Mouse (Mus musculus) neural tube, embryonic 14.5 days (tissue): ENCODE measurements around the gene Bloc1s5. TPM values are rescaled to one million over a fixed set of nuclear protein-coding genes. Genes with fewer than 3 reads are reported as not detected.
"Not testable (repeated sequence)": the region's sequence is repeated elsewhere in the genome, so short reads cannot be mapped to it uniquely, and the experiment has no call there.

Experiments
- ATAC-seq: fragments of 200-750 bp; cut with Nextera tagmentation; 2 replicates; pipeline ENCODE4 v1.8.0; 2017; ENCODE audit warnings: low read depth, mild to moderate bottlenecking, moderate TSS enrichment, moderate library complexity
- H3K27ac ChIP-seq: fragments of 300-500 bp; sonication (generic); 2 replicates; pipeline ENCODE4 v1.5.1; 2014; ENCODE audit warnings: low read depth, mild to moderate bottlenecking, control low read depth, low read length, moderate library complexity, mixed read lengths
- H3K27me3 ChIP-seq: fragments of 300-500 bp; sonication (generic); 2 replicates; pipeline ENCODE4 v1.6.1; 2014; ENCODE audit warnings: low read length; ENCODE audit not compliant: control insufficient read depth, insufficient read depth
- H3K36me3 ChIP-seq: fragments of 300-500 bp; sonication (generic); 2 replicates; pipeline ENCODE4 v1.6.1; 2014; ENCODE audit warnings: low read length, mixed read lengths; ENCODE audit not compliant: control insufficient read depth, insufficient read depth
- H3K4me1 ChIP-seq: fragments of 300-500 bp; sonication (generic); 2 replicates; pipeline ENCODE4 v1.6.1; 2014; ENCODE audit warnings: low read length; ENCODE audit not compliant: control insufficient read depth, insufficient read depth
- H3K4me2 ChIP-seq: fragments of 300-500 bp; sonication (generic); 2 replicates; pipeline ENCODE4 v1.6.1; 2014; ENCODE audit warnings: mild to moderate bottlenecking, low read depth, low read length, control low read depth
- H3K4me3 ChIP-seq: fragments of 300-500 bp; sonication (generic); 2 replicates; pipeline ENCODE4 v1.5.1; 2014; ENCODE audit warnings: low read depth, low read length, control low read depth, mixed read lengths
- H3K9ac ChIP-seq: fragments of 300-500 bp; sonication (generic); replicated peaks from 2 replicates; pipeline ENCODE4 v1.6.1; 2014; ENCODE audit warnings: low read depth, mild to moderate bottlenecking, control low read depth, low read length, mixed read lengths
- H3K9me3 ChIP-seq: fragments of 300-500 bp; sonication (generic); 2 replicates; pipeline ENCODE4 v1.6.1; 2016; ENCODE audit warnings: low read length; ENCODE audit not compliant: control insufficient read depth
- WGBS: fragments of 180-500 bp; shearing (Covaris S2); extraction: QIAGEN DNeasy Blood & Tissue Kit; methylation state at CpG from one replicate; pipeline ENCODE4 v1.1.7; 2014; 5-methylcytosine and 5-hydroxymethylcytosine counted together
- polyA plus RNA-seq: library from polyadenylated mRNA; unstranded; fragments of >200 nt; fragmentation: Nextera tagmentation; extraction: Ambion mirVana; gene quantifications from 2 replicates; pipeline ENCODE4 v1.2.1, GENCODE M21; 2014

Bloc1s5 gene
- 18.1 and 20.7 TPM in 2 replicates for polyA plus RNA-seq

GRCm38 (mm10) chr13:38634800-38635269 is at the start of gene Bloc1s5:
Gene Bloc1s5, minus strand, starts transcription at chr13:38635109.
- peak within 1 kb of the TSS; percentile 84 for H3K4me2 ChIP-seq
- no peaks in the 10 kb centered on the region for H3K36me3 ChIP-seq
- under 1% methylated on average over 39 of the region's 44 CpGs for WGBS
- no peaks in the 10 kb centered on the region for H3K4me1 ChIP-seq
- peak within 1 kb of the TSS; percentile 83 for H3K9ac ChIP-seq
- no peaks in the 10 kb centered on the region for H3K9me3 ChIP-seq
- peak; percentile 98 for ATAC-seq
- peak within 1 kb of the TSS; percentile 60 for H3K27ac ChIP-seq
- no peaks in the 10 kb centered on the region for H3K27me3 ChIP-seq
- peak within 1 kb of the TSS; percentile 89 for H3K4me3 ChIP-seq

- Histone ChIP-seq H3K27me3 (no peaks in the 10 kb centered on the region), H3K9ac (no peak overlapping the region), H3K9me3 (no peaks in the 10 kb centered on the region), H3K4me1 (no peaks in the 10 kb centered on the region), H3K4me2 (no peak overlapping the region), H3K36me3 (no peaks in the 10 kb centered on the region), H3K27ac (no peak overlapping the region), H3K4me3 (no peak overlapping the region)
- ATAC-seq: no peak
- WGBS: 90% methylated on average over 9 of the region's 9 CpGs
Measured at GRCm38 (mm10) chr13:38672336-38672735, 37.4 kb upstream of the Bloc1s5 start.

GRCm38 (mm10) chr13:38671451-38671850 is 36.5 kb upstream of the Bloc1s5 start:
- H3K27me3 ChIP-seq, H3K9ac ChIP-seq, ATAC-seq, H3K9me3 ChIP-seq, H3K27ac ChIP-seq, H3K4me2 ChIP-seq, H3K4me1 ChIP-seq, H3K4me3 ChIP-seq, H3K36me3 ChIP-seq: not testable (repeated sequence)
- WGBS: 88% methylated on average over 6 of the region's 6 CpGs

- Histone ChIP-seq H3K36me3 (no peaks in the 10 kb centered on the region), H3K27ac (no peak overlapping the region), H3K4me3 (no peak overlapping the region), H3K4me1 (no peaks in the 10 kb centered on the region), H3K9me3 (no peaks in the 10 kb centered on the region), H3K27me3 (no peaks in the 10 kb centered on the region), H3K4me2 (no peak overlapping the region), H3K9ac (no peak overlapping the region)
- ATAC-seq: no peak
Measured at GRCm38 (mm10) chr13:38670051-38670450, 35.1 kb upstream of the Bloc1s5 start.

GRCm38 (mm10) chr13:38668514-38668913 is 33.6 kb upstream of the Bloc1s5 start:
- ATAC-seq: no peak
- H3K9me3 ChIP-seq: no peaks in the 10 kb centered on the region
- H3K4me3 ChIP-seq: no peak overlapping the region
- no peak overlapping the region for H3K27ac ChIP-seq
- H3K36me3 ChIP-seq: no peaks in the 10 kb centered on the region
- H3K27me3 ChIP-seq: no peaks in the 10 kb centered on the region
- WGBS: 25% methylated on average over 2 of the region's 2 CpGs
- no peak overlapping the region for H3K9ac ChIP-seq
- no peaks in the 10 kb centered on the region for H3K4me1 ChIP-seq
- no peak overlapping the region for H3K4me2 ChIP-seq

- Histone ChIP-seq H3K4me3 (no peak overlapping the region), H3K9ac (no peak overlapping the region), H3K36me3 (no peaks in the 10 kb centered on the region), H3K4me2 (no peak overlapping the region), H3K27ac (no peak overlapping the region), H3K9me3 (no peaks in the 10 kb centered on the region), H3K27me3 (no peaks in the 10 kb centered on the region), H3K4me1 (no peaks in the 10 kb centered on the region)
- 75% methylated on average over 1 of the region's 1 CpGs for WGBS
- ATAC-seq: no peak
Measured at GRCm38 (mm10) chr13:38664753-38665152, 29.8 kb upstream of the Bloc1s5 start.

GRCm38 (mm10) chr13:38659524-38660136 is 24.7 kb upstream of the Bloc1s5 start:
- WGBS: 90% methylated on average over 12 of the region's 12 CpGs
- Histone ChIP-seq H3K9me3 (no peaks in the 10 kb centered on the region), H3K4me2 (no peak overlapping the region), H3K27me3 (no peaks in the 10 kb centered on the region), H3K27ac (no peak overlapping the region), H3K4me1 (peaks cover 6% of the 10 kb centered on the region; the same call in 1 of the 2 replicates), H3K4me3 (no peak overlapping the region), H3K36me3 (peaks cover 18% of the 10 kb centered on the region; the same call in 1 of the 2 replicates), H3K9ac (no peak overlapping the region)
- no peak for ATAC-seq

GRCm38 (mm10) chr13:38658528-38659280 is 23.8 kb upstream of the Bloc1s5 start, which contains the start of gene Eef1e1:
Gene Eef1e1, minus strand, starts transcription at chr13:38659058.
- Histone ChIP-seq H3K4me3 (peak within 1 kb of the TSS; percentile 91), H3K27me3 (no peaks in the 10 kb centered on the region), H3K4me2 (peak within 1 kb of the TSS; percentile 70), H3K9ac (peak within 1 kb of the TSS; percentile 81), H3K9me3 (no peaks in the 10 kb centered on the region), H3K4me1 (peaks cover 6% of the 10 kb centered on the region; the same call in 1 of the 2 replicates), H3K27ac (peak within 1 kb of the TSS; percentile 73), H3K36me3 (peaks cover 26% of the 10 kb centered on the region)
- under 1% methylated on average over 47 of the region's 59 CpGs for WGBS
- peak; percentile 99 for ATAC-seq

- 16% methylated on average over 4 of the region's 4 CpGs for WGBS
- no peak overlapping the region; the same call in 1 of the 2 replicates for H3K27ac ChIP-seq
Measured at GRCm38 (mm10) chr13:38657865-38658264, 23.0 kb upstream of the Bloc1s5 start.

More at GRCm38 (mm10) chr13:38657865-38658264, 23.0 kb upstream of the Bloc1s5 start:
- H3K4me2 ChIP-seq: peak overlapping the region; percentile 70
- H3K9ac ChIP-seq: peak overlapping the region; percentile 81
- peaks cover 6% of the 10 kb centered on the region; the same call in 1 of the 2 replicates for H3K4me1 ChIP-seq
- H3K4me3 ChIP-seq: peak overlapping the region; percentile 91
- ATAC-seq: no peak
- H3K9me3 ChIP-seq: no peaks in the 10 kb centered on the region
- H3K36me3 ChIP-seq: peaks cover 29% of the 10 kb centered on the region
- no peaks in the 10 kb centered on the region for H3K27me3 ChIP-seq
